Mouse (Mus musculus) heart, embryonic 10.5 days (tissue): ENCODE data around the gene Pkp4. TPM values are rescaled to one million over a fixed set of nuclear protein-coding genes. Genes with fewer than 3 reads are reported as not detected.
A peak's percentile ranks its signal among the peaks of the same experiment; 100 is the strongest.

ENCODE experiments used
- DNase-seq: peaks from one replicate; pipeline ENCODE4 v3.0.0-alpha.2; 2017; ENCODE audit warnings: low spot score
- H3K27ac ChIP-seq: fragments of 300-500 bp; sonication (generic); 2 replicates; pipeline ENCODE4 v1.5.1; 2016; ENCODE audit warnings: mild to moderate bottlenecking
- H3K27me3 ChIP-seq: fragments of 300-500 bp; sonication (generic); 2 replicates; pipeline ENCODE4 v1.6.1; 2016; ENCODE audit warnings: mild to moderate bottlenecking; ENCODE audit not compliant: poor library complexity, insufficient read depth, severe bottlenecking
- H3K36me3 ChIP-seq: fragments of 300-500 bp; sonication (generic); 2 replicates; pipeline ENCODE4 v1.6.1; 2016; ENCODE audit warnings: mild to moderate bottlenecking, moderate library complexity
- H3K4me1 ChIP-seq: fragments of 300-500 bp; sonication (generic); 2 replicates; pipeline ENCODE4 v1.6.1; 2016; ENCODE audit warnings: mild to moderate bottlenecking
- H3K4me3 ChIP-seq: fragments of 300-500 bp; sonication (generic); 2 replicates; pipeline ENCODE4 v1.5.1; 2016; ENCODE audit warnings: mild to moderate bottlenecking, moderate library complexity
- H3K9me3 ChIP-seq: fragments of 300-500 bp; sonication (generic); 2 replicates; pipeline ENCODE4 v1.6.1; 2016; ENCODE audit warnings: mild to moderate bottlenecking, moderate library complexity
- WGBS: fragments of 180-500 bp; shearing (Covaris S2); methylation state at CpG from one replicate; pipeline ENCODE4 v1.1.7; 2016; 5-methylcytosine and 5-hydroxymethylcytosine counted together
- polyA plus RNA-seq: library from polyadenylated mRNA; unstranded; fragments of >200 nt; fragmentation: Nextera tagmentation; extraction: Ambion mirVana; gene quantifications from 2 replicates; pipeline ENCODE4 v1.2.1, GENCODE M21; 2016

Gene Pkp4
- 18.5 and 22.1 TPM in 2 replicates for polyA plus RNA-seq

- no peaks in the 10 kb centered on the region for H3K36me3 ChIP-seq
- peaks cover 20% of the 10 kb centered on the region for H3K4me1 ChIP-seq
- peak; percentile 97 for DNase-seq
- no peaks in the 10 kb centered on the region for H3K9me3 ChIP-seq
- peak within 1 kb of the TSS; percentile 93 for H3K4me3 ChIP-seq
- H3K27me3 ChIP-seq, result no peaks in the 10 kb centered on the region
- peak within 1 kb of the TSS; percentile 95 for H3K27ac ChIP-seq
- WGBS, result 3% methylated on average over 37 of the region's 37 CpGs
Measured at GRCm38 (mm10) chr2:59160605-59160963, at the start of gene Pkp4, which contains the start of gene Ccdc148. Gene Pkp4, plus strand, starts transcription at chr2:59160850. Gene Ccdc148, minus strand, starts transcription at chr2:59160683.

- H3K4me3 ChIP-seq, result no peak overlapping the region
- H3K27ac ChIP-seq, result no peak overlapping the region
- no peaks in the 10 kb centered on the region for H3K4me1 ChIP-seq
- DNase-seq, result no peak
- WGBS, result 73% methylated on average over 7 of the region's 7 CpGs
- no peaks in the 10 kb centered on the region for H3K27me3 ChIP-seq
- H3K36me3 ChIP-seq, result no peaks in the 10 kb centered on the region
- H3K9me3 ChIP-seq, result no peaks in the 10 kb centered on the region
Measured at GRCm38 (mm10) chr2:59129023-59129422, 31.6 kb upstream of the Pkp4 start.

- H3K4me3 ChIP-seq, result no peak overlapping the region
- H3K27ac ChIP-seq, result no peak overlapping the region
- H3K27me3 ChIP-seq, result no peaks in the 10 kb centered on the region
- H3K4me1 ChIP-seq, result no peaks in the 10 kb centered on the region
- H3K9me3 ChIP-seq, result no peaks in the 10 kb centered on the region
- no peak for DNase-seq
- H3K36me3 ChIP-seq, result no peaks in the 10 kb centered on the region
- 83% methylated on average over 8 of the region's 8 CpGs for WGBS
Measured at GRCm38 (mm10) chr2:59129821-59130220, 30.8 kb upstream of the Pkp4 start.

GRCm38 (mm10) chr2:59131044-59131443, 29.6 kb upstream of the Pkp4 start:
- Histone ChIP-seq H3K4me1 (no peaks in the 10 kb centered on the region), H3K4me3 (no peak overlapping the region), H3K27ac (no peak overlapping the region), H3K27me3 (no peaks in the 10 kb centered on the region), H3K9me3 (no peaks in the 10 kb centered on the region), H3K36me3 (no peaks in the 10 kb centered on the region)
- WGBS, result 92% methylated on average over 8 of the region's 8 CpGs
- no peak for DNase-seq

DNA sequence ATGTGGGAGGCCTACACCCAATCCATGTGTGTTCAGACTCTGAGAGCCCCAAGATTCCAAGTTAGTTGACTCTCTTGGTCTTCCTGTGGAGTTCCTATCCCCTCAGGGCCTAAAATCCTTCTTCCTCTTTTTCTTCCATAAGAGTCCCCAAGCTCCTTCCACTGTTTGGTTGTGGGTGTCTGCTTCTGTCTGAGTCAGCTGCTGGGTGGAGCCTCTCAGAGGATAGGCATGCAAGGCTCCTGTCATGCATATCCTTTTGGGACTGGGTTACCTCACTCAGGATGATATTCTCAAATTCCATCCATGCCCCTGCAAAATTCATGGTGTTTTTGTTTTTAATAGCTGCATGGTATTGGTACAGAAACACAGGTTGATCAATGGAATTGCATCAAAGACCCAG, 5.2 kb upstream of the Pkp4 start:
- H3K4me1 ChIP-seq, result peaks cover 6% of the 10 kb centered on the region; the same call in 1 of the 2 replicates
- no peak for DNase-seq
- no peaks in the 10 kb centered on the region for H3K9me3 ChIP-seq
- H3K27me3 ChIP-seq, result no peaks in the 10 kb centered on the region
- H3K36me3 ChIP-seq, result no peaks in the 10 kb centered on the region
- no peak overlapping the region for H3K4me3 ChIP-seq
- no peak overlapping the region for H3K27ac ChIP-seq

- Histone ChIP-seq H3K4me1 (peaks cover 14% of the 10 kb centered on the region), H3K36me3 (no peaks in the 10 kb centered on the region), H3K4me3 (no peak overlapping the region), H3K9me3 (no peaks in the 10 kb centered on the region), H3K27me3 (no peaks in the 10 kb centered on the region), H3K27ac (no peak overlapping the region)
- DNase-seq, result no peak
- 34% methylated on average over 2 of the region's 2 CpGs for WGBS
Measured at GRCm38 (mm10) chr2:59158117-59158516, 2.5 kb upstream of the Pkp4 start.

- Histone ChIP-seq H3K9me3 (no peaks in the 10 kb centered on the region), H3K4me3 (peak overlapping the region; percentile 93), H3K27me3 (no peaks in the 10 kb centered on the region), H3K4me1 (peaks cover 20% of the 10 kb centered on the region), H3K27ac (no peak overlapping the region), H3K36me3 (no peaks in the 10 kb centered on the region)
- no peak for DNase-seq
- 1% methylated on average over 16 of the region's 16 CpGs for WGBS
Measured at GRCm38 (mm10) chr2:59159961-59160604, 567 bp upstream of the Pkp4 start.

- Histone ChIP-seq H3K27me3 (no peaks in the 10 kb centered on the region), H3K36me3 (no peaks in the 10 kb centered on the region), H3K4me1 (peaks cover 20% of the 10 kb centered on the region), H3K27ac (peak overlapping the region; percentile 95), H3K4me3 (peak overlapping the region; percentile 93), H3K9me3 (no peaks in the 10 kb centered on the region)
- no peak for DNase-seq
- WGBS, result 2% methylated on average over 37 of the region's 58 CpGs
Measured at GRCm38 (mm10) chr2:59161021-59161440, 381 bp downstream of the Pkp4 start.

- Histone ChIP-seq H3K9me3 (no peaks in the 10 kb centered on the region), H3K27ac (peak overlapping the region; percentile 95), H3K36me3 (no peaks in the 10 kb centered on the region), H3K4me3 (peak overlapping the region; percentile 93), H3K4me1 (peaks cover 20% of the 10 kb centered on the region), H3K27me3 (no peaks in the 10 kb centered on the region)
- peak; percentile 92 for DNase-seq
- 1% methylated on average over 74 of the region's 74 CpGs for WGBS
Measured at GRCm38 (mm10) chr2:59161441-59162284, 1.0 kb downstream of the Pkp4 start.

- H3K9me3 ChIP-seq, result no peaks in the 10 kb centered on the region
- 43% methylated on average over 8 of the region's 8 CpGs for WGBS
- no peak overlapping the region; the same call in 1 of the 2 replicates for H3K27ac ChIP-seq
- peak overlapping the region; percentile 93 for H3K4me3 ChIP-seq
- H3K27me3 ChIP-seq, result no peaks in the 10 kb centered on the region
- peaks cover 20% of the 10 kb centered on the region for H3K4me1 ChIP-seq
- H3K36me3 ChIP-seq, result no peaks in the 10 kb centered on the region
- no peak for DNase-seq
Measured at GRCm38 (mm10) chr2:59162285-59162600, 1.6 kb downstream of the Pkp4 start.

- Histone ChIP-seq H3K27ac (no peak overlapping the region), H3K4me1 (peaks cover 31% of the 10 kb centered on the region)
- 76% methylated on average over 4 of the region's 4 CpGs for WGBS
Measured at GRCm38 (mm10) chr2:59166976-59167375, 6.3 kb downstream of the Pkp4 start.

DNA sequence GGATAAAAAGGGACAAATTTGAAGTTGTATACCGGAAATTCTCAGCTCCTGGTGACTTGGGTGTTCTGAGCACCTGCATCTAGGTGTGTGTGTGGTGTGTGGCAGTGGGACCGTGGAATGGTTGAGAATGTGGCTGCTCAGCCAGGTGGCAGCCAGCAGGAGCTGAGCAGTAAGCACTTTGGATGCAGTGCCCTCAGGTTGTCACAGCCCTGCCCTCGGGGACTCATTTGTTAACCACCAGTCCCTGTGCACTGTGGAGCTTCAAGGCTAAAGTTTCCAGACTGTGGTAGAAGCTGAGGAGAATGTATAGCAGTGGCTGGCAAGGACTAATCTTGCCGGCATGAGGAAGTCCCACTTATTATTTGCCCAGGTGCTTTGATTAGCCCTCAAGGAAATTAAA, 7.2 kb downstream of the Pkp4 start:
- Histone ChIP-seq H3K4me1 (peaks cover 27% of the 10 kb centered on the region), H3K36me3 (no peaks in the 10 kb centered on the region), H3K27ac (no peak overlapping the region), H3K9me3 (no peaks in the 10 kb centered on the region), H3K27me3 (no peaks in the 10 kb centered on the region), H3K4me3 (no peak overlapping the region)
- DNase-seq, result no peak
- WGBS, result 80% methylated on average over 4 of the region's 4 CpGs

More at GRCm38 (mm10) chr2:59166976-59167375, 6.3 kb downstream of the Pkp4 start:
- Histone ChIP-seq H3K27me3 (no peaks in the 10 kb centered on the region), H3K9me3 (no peaks in the 10 kb centered on the region), H3K4me3 (no peak overlapping the region), H3K36me3 (no peaks in the 10 kb centered on the region)
- no peak for DNase-seq

DNA sequence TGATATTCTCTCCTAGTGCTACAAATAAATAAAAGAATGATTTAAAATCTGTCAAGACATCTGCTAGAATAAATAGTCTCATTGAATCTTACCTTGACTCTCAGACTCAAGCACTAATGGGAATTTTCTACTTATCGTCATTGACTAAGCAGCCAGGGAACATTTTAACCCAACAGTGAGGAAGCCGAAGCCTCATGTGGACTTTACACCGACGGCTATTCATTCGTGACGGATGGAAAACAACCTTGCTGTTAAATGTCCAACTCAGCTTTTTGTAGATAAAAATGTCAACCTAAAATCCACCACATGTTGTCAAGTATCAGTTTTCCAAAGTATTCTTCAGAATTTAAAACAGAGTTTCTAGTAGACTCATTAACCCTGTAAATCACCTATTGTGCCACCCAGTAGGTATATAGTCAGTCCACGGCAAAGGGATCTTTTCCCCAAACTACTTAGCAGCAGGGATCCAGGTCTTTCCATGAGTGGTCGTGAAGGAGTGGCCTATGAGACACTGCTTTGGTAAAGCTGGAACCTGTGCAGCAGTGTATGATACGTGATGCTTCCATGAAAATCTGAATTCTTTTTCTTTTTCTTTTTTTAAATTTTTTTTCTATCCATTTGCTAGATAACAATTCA, 9.0 kb downstream of the Pkp4 start:
- no peaks in the 10 kb centered on the region for H3K9me3 ChIP-seq
- H3K36me3 ChIP-seq, result no peaks in the 10 kb centered on the region
- H3K4me3 ChIP-seq, result no peak overlapping the region
- peaks cover 30% of the 10 kb centered on the region for H3K4me1 ChIP-seq
- no peaks in the 10 kb centered on the region for H3K27me3 ChIP-seq
- DNase-seq, result no peak
- WGBS, result 62% methylated on average over 9 of the region's 9 CpGs
- no peak overlapping the region for H3K27ac ChIP-seq
